Mouse (Mus musculus) gastrocnemius, adult 18-20 months (tissue): ENCODE data around the gene Vwce. TPM values are rescaled to one million over a fixed set of nuclear protein-coding genes. Genes with fewer than 3 reads are reported as not detected.
A peak's percentile ranks its signal among the peaks of the same experiment; 100 is the strongest.

Source experiments
- DNase-seq: peaks from one replicate; pipeline ENCODE4 v3.0.0; 2021; ENCODE audit warnings: low spot score
- total RNA-seq, 2 experiments: library from RNA; stranded (reverse); gene quantifications; 2 replicates each; pipeline ENCODE4 v1.2.3; 2021

Vwce gene
- total RNA-seq, 2 experiments from 2014 or later, result not detected

DNA sequence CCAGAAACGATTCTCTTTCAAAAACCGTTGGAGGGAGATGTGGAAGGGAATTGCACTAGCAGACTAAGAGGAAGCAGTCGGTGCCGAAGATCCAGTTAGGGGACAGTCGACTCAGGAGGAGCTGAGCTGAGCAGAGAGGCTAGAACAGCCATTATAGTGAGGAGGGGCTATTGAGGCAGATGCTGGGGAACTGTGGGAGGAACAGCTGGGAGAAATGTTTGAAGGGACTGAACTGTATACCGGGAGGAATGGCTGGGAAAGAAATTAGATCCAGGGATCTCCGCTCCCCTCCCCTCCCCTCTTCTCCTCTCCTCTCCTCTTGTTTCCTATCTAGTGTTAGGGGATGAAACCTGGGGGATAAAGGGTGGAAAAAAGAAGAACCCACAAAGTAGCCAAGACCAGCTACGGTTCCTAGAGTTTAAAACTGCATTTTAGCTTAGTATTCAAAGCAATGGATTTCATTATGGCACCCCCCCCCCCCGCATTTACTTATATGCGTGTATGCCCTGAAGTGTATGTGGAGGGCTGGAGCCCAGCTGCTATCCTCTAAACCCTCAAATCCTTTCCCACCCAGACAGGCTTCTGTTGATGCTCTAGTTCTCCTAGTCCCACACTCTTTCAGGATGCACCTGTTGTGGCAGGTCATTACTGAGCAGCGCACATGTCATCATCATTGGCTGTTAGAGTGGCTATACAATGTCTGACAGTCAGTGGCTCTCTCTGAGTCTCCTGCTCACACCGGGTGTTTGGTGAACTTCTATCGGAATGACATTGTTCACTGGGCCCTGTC is 6.8 kb downstream of the Vwce start:
- no peak for DNase-seq

GRCm38 (mm10) chr19:10645616-10646015 is 11.6 kb downstream of the Vwce start:
- DNase-seq, result no peak

- DNase-seq, result no peak
Measured at GRCm38 (mm10) chr19:10648156-10648555, 14.1 kb downstream of the Vwce start.

- no peak for DNase-seq
Measured at GRCm38 (mm10) chr19:10656058-10656457, 22.0 kb downstream of the Vwce start.

GRCm38 (mm10) chr19:10657742-10658141 is 23.7 kb downstream of the Vwce start:
- DNase-seq, result no peak

DNA sequence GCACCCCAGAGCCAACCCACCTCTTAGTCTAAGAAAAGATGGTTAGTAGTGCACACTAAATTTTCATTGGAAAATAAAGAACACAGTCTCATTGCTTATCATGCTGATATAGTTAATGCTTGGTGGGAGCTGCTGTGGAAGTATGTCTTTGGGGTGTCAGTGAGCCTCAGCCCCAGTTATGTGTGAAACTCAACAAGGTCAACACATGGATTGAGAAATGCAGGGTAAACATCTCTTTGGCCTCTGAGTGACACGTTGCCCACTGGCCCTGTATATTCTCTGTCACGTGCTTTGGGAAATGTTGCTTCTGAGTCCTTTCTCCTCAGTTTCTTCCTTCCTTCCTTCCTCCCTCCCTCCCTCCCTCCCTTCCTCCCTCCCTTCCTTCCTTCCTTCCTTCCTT is 24.4 kb downstream of the Vwce start:
- DNase-seq, result no peak

GRCm38 (mm10) chr19:10661373-10661772 is 27.4 kb downstream of the Vwce start:
- no peak for DNase-seq

GRCm38 (mm10) chr19:10661919-10662318 is 27.9 kb downstream of the Vwce start:
- DNase-seq, result no peak

DNA sequence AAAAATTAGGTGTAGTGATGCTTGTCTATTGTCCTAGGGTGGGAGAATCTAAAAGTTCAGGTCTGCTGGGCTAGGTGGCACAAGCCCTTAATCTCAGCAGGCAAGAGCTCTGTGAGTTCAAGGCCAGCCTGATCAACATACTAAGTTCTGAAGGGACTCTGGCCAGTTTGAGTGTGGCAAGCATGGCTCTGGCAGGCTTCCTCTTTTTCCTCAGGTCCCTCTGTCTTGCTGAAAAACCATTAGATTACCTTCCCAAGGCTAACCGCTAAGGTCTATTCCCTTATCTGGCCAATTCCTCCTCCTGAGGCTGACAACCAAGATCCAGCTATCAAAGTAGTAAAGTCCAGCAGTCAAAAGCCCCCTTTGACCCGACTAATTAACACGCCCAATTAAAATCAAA is 28.7 kb downstream of the Vwce start:
- no peak for DNase-seq

DNA sequence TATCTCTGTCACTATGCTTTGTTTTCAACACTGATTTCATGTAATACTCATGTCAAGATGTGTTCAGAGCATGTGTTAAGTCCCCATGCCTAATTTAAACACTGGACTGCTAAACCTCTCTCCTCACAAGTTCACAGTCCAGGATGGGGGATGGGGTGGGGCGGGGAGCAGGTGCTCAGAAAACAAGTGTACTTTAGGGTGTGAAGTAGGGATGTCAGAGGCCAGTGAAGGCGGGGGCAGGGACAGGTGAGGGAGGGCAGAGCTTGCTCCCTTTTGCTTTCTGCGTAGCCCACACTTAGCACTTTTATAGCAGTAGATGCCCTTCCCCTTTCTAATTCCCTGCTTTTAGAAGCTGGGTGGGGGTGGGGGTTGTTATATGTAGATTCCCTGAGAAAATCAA is 31.1 kb downstream of the Vwce start:
- no peak for DNase-seq

GRCm38 (mm10) chr19:10665499-10665898 is 31.5 kb downstream of the Vwce start:
- DNase-seq, result peak; percentile 58

DNA sequence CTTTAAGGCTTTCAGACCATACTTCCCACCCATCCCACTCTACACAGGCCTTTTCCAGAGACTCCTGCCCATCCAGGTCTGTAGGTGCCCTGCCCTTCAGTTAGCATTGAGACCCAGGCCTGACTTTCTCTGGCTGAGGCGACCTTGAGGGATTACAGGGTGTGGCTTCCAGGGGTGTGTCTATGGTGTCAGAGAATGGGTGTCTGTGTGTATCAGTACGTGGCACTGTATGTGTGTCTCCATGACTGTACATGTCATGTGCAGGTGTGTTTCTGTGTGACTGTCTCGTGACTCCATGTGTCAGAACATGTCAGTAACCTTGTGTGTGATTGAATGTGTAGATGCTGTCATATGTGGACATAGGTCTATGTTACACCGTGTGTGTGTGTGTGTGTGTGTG is 37.3 kb downstream of the Vwce start:
- DNase-seq, result no peak

DNA sequence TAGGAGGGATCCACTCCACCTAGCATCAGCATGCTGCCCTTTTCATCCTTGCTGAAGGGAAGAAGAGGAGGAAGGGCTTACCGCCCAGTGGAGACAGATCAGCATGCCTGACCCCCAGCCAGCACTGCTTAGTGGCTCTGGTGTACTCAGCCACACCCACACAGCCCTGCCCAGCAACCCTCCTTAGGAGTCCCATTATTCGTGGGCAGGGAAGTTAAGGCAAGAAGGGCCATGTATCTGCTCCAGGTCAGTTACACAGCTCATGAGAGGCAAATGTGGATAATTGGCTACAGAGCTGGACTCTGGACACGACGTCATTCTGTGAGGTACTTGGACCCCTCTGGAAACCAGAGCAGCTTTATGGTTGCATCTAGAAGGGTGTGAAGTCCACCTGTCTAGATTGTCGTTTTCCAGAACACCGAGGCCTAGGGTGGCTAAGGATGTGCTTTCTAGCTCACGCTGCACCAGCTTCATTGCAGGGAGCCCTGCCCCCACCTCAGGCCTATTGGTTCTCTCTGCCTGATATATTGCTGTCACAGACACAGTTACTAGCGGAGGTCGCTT is 37.9 kb downstream of the Vwce start:
- DNase-seq, result no peak

- DNase-seq, result no peak
Measured at GRCm38 (mm10) chr19:10673275-10673674, 39.3 kb downstream of the Vwce start.

- DNase-seq, result no peak
Measured at GRCm38 (mm10) chr19:10676656-10677055, 42.6 kb downstream of the Vwce start.

DNA sequence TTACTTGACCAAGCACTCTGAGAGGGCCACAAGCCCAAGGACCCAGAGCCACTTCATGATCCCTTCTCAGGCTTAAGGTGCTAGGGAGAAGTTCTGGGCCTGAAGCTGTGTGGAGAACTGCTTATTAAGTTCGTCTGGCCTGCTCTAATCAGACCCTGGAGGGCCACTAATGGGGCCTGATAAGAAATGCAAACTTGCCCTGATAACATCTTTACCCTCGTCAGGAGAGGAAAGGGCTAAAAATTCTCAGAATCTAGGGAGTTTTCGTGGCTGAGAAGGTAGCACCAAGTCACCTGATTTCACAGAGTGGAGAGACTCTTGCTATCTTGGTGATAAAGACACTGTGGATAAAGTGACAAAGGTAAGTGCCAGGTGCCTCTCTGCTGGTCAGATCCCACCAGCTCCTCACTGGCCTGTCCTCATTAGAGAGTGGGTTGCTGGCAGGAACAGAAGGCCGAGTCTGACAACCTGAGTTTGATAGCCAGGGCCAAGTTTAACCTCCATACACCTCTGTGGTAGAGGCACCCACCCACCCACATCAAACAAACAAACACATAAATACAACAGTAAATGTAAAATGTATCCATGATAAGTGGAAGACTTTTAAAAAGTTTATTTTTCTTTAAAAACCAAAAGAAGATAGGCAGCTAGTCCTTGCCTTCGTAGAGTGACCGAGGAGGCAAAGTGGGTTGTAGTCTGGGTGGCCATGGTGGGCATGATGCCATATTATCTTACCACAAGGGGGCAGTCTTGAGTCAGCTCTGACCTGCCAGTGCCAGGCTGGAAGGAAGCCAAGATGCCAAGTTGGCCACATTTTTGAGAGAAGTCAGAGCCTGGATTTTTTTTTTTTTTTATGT is 44.1 kb downstream of the Vwce start, which contains the start of gene Pga5:
Pga5 (minus strand) TSS at position 157 of the 857 bp plus-strand sequence.
- DNase-seq, result peak; percentile 85

DNA sequence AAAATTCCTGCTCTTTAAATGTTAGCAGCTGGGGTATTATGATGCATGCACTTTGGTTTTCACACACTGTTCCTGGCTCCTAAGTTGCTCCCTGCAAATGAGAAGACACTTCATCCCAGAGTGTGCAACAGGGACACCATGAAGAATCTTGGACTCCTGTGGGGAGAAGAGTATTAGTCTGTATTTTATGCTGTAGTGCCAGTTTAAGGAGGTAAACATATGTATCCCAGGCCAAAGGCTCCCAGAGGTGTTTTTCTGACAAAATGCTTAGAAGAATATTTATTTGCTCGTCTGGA is 44.7 kb downstream of the Vwce start:
- DNase-seq, result no peak

- no peak for DNase-seq
Measured at GRCm38 (mm10) chr19:10681571-10681970, 47.6 kb downstream of the Vwce start.

DNA sequence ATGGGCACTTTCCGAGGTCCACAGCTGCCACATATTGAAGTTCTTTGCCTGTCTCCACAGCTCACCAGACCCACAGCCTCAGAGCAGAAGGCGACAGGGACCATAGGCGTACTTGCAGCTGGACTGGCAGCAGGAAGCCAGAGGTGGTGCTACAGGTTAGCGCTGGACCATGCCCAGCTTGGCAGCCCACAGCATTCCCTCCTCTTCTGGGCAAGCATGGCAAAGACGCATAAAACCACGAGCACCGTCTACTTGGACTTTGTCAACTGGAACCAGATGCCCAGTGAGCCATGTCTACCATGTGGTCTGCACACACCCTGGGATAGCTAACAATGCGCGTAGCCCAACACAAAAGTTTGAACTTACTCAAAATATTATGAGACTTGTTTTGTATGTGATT is 51.1 kb downstream of the Vwce start:
- DNase-seq, result no peak

DNA sequence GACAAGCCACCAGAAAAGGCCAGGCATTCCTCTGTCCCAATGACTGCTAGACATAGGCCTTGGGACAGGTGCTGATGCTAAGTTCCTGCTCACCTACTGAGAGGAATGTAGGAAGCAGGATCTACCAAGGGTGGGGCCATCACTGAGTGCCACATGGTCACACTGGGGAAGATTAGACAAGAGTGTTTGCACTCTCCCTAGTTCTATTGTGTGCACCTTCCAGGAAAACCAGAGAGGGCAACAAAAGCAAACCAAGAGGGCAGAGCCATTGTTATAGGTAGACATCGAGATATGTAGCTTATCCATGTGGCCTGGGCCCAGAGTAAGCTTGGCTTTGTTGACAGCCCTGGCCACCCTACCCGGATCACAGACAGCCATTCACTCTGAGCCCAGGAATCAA is 51.7 kb downstream of the Vwce start:
- no peak for DNase-seq

GRCm38 (mm10) chr19:10688537-10689352 is 54.7 kb downstream of the Vwce start, which contains the start of gene Vps37c:
Gene Vps37c, plus strand, starts transcription at chr19:10688735.
- DNase-seq, result peak; percentile 94
